Mouse (Mus musculus): Measurements from ENCODE around the gene Kcnq1.

Kcnq1 gene

GRCm38 (mm10) chr7:143461920-143462319, 355.8 kb downstream of the Kcnq1 start:
- DNase-seq (ENCODE audit: low read depth, low spot score) = no peak

- DNase-seq (ENCODE audit: low read depth, low spot score) = no peak
Observed at GRCm38 (mm10) chr7:143462516-143462915, 356.4 kb downstream of the Kcnq1 start.

- peak; percentile 75 for DNase-seq (ENCODE audit: low read depth, low spot score)
Observed at GRCm38 (mm10) chr7:143463865-143464415, 357.8 kb downstream of the Kcnq1 start.

- DNase-seq (ENCODE audit: low read depth, low spot score) = peak; percentile 69
Observed at GRCm38 (mm10) chr7:143464811-143465560, 358.8 kb downstream of the Kcnq1 start.

GRCm38 (mm10) chr7:143466099-143466677, 360.0 kb downstream of the Kcnq1 start:
- peak; percentile 71 for DNase-seq (ENCODE audit: low read depth, low spot score)

GRCm38 (mm10) chr7:143467714-143468113, 361.6 kb downstream of the Kcnq1 start:
- no peak for DNase-seq (ENCODE audit: low read depth, low spot score)

GRCm38 (mm10) chr7:143469946-143470345, 363.8 kb downstream of the Kcnq1 start:
- DNase-seq (ENCODE audit: low read depth, low spot score) = no peak

- DNase-seq (ENCODE audit: low read depth, low spot score) = no peak
Observed at GRCm38 (mm10) chr7:143473347-143474101, 367.4 kb downstream of the Kcnq1 start, which contains the start of gene Slc22a18. Slc22a18 (plus strand) TSS chr7:143473736.

GRCm38 (mm10) chr7:143474811-143475210, 368.6 kb downstream of the Kcnq1 start:
- no peak for DNase-seq (ENCODE audit: low read depth, low spot score)

GRCm38 (mm10) chr7:143475876-143476275, 369.7 kb downstream of the Kcnq1 start:
- no peak for DNase-seq (ENCODE audit: low read depth, low spot score)

Data from embryo, embryonic 11.5 days (tissue).